Mouse (Mus musculus) layer of hippocampus, adult 6 months (tissue): Measurements from ENCODE around the gene Prl3a1. TPM values are rescaled to one million over a fixed set of nuclear protein-coding genes. Genes with fewer than 3 reads are reported as not detected.

Experiments used
- long read RNA-seq, 2 experiments: library from polyadenylated mRNA; unstranded; transcript quantifications; one replicate each; pipeline ENCODE4 v2.0.0; 2019 to 2020
- polyA plus RNA-seq: library from polyadenylated mRNA; unstranded; fragments of <200 nt; fragmentation: Nextera tagmentation; gene quantifications from 2 replicates; pipeline ENCODE4 v1.2.3, GENCODE M21; 2021

Gene Prl3a1
- not detected in 2 replicates for polyA plus RNA-seq
- long read RNA-seq, experiment 1 = 0 reads
- long read RNA-seq, experiment 2 = 0 reads

DNA sequence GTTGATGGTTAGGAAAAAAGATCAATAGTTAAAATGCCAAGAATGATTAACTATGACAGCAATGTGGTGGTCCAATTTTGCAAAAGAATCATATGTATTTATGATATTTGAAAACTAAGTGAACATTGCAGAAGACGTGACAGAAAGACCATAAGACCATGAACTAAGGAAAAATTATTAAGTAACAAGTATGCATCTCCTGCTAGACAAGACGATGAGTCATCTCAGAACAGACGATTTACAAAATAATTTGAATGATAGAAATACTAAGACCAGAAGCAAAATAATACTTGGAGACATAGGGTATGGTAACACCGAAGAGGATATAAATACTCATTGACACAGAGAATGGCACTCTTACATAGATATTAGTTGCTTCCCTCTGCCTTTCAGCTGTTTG lies at the start of gene Prl3a1:
Gene Prl3a1, plus strand, starts transcription at position 301 of the 400 bp plus-strand sequence.

DNA sequence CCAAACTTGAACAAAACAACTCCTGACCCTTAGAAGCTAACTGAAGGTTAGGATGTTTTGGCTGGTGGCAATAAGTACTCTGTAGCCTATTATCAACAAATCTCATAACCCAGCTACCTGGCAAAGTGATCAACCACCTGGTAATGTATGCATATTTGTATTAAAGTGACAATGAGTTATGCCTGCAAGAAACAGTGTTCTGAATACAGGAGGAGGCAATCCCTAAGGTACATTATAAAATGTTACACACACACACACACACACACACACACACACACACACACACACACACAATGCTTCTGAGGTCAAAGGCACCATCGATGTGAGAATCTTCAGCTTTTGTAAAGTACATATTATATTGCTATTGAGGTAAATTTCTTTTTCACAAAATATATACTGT lies 17.7 kb upstream of the Prl3a1 start, which contains the start of gene Prl3b1:
Gene Prl3b1, plus strand, starts transcription at position 301 of the 400 bp plus-strand sequence.

DNA sequence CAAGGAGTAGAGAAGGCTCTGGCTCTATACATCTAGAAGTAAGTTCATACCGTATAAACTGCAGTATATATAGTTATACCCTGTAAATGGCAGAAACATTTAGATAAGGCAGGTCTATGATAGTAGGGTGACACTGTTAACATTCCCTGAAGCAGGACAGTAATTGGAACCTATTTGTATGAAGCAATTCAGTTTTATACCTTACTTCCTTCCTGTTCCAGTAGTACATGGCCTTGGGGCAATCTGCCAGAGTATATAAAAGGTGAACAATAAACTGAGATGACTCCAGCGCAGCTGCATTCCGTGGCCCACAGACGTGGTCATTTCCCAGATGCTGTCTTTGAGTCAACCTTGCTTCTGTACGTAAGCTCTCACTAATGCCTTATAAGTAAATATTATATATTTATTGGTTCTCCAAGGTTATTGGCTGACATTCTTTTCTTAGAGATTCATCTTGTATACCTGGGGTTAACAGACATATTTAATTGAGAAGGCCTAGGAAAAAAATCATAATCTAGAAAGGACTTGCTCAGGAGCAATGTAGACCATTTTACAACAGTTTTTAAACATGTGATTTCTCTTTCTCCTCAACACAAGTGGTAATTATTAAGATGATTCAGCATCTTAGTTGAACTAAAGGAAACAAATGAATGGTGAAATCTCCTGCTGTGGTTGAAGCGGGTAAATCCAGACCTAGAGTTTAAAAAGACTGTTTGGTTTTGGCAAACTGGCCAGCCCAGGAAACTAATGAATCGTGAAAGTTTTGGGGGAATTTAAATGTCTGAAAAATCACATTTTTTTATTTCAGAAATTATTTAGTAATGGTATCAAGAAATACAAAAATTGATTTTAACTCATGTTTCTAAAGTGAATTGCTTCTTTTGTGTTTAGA lies 53.3 kb downstream of the Prl3a1 start, which contains the start of gene Prl6a1:
Gene Prl6a1, plus strand, starts transcription at position 294 of the 892 bp plus-strand sequence.

Other genes starting within 250 kb of the Prl3a1 start
- gene Prl, start 201.9 kb upstream of the Prl3a1 start, polyA plus RNA-seq = 0.21 TPM in 1 of 2 replicates, not detected in the other
- gene Prl3d1, start 165.2 kb upstream of the Prl3a1 start, polyA plus RNA-seq = not detected in 2 replicates
- not detected in 2 replicates for gene Prl3d2, start 137.7 kb upstream of the Prl3a1 start, polyA plus RNA-seq
- gene Prl3d3, start 102.6 kb upstream of the Prl3a1 start, polyA plus RNA-seq = not detected in 2 replicates
- gene Prl3c1, start 62.8 kb upstream of the Prl3a1 start, polyA plus RNA-seq = not detected in 2 replicates
- gene Prl3b1, start 17.6 kb upstream of the Prl3a1 start, polyA plus RNA-seq = not detected in 2 replicates
- not detected in 2 replicates for gene Prl6a1, start 53.2 kb downstream of the Prl3a1 start, polyA plus RNA-seq
- not detected in 2 replicates for gene Prl8a2, start 86.2 kb downstream of the Prl3a1 start, polyA plus RNA-seq
- not detected in 2 replicates for gene Prl2b1, start 131.4 kb downstream of the Prl3a1 start, polyA plus RNA-seq
- not detected in 2 replicates for gene Prl8a6, start 179.3 kb downstream of the Prl3a1 start, polyA plus RNA-seq